Mouse (Mus musculus) heart, embryonic 15.5 days (tissue): Measurements from ENCODE around the gene Nanos1. TPM values are rescaled to one million over a fixed set of nuclear protein-coding genes. Genes with fewer than 3 reads are reported as not detected.

Experiments used
- ATAC-seq: fragments of 200-750 bp; cut with Nextera tagmentation; replicated peaks from 2 replicates; pipeline ENCODE4 v1.8.0; 2017; ENCODE audit warnings: low read depth, moderate TSS enrichment; ENCODE audit not compliant: insufficient number of reproducible peaks, insufficient read depth, low FRiP score
- H3K27ac ChIP-seq: fragments of 300-500 bp; sonication (generic); 2 replicates; pipeline ENCODE4 v1.5.1; 2015; ENCODE audit warnings: mild to moderate bottlenecking, inconsistent platforms
- H3K27me3 ChIP-seq: fragments of 300-500 bp; sonication (generic); 2 replicates; pipeline ENCODE4 v1.6.1; 2015; ENCODE audit warnings: inconsistent platforms
- H3K36me3 ChIP-seq: fragments of 300-500 bp; sonication (generic); 2 replicates; pipeline ENCODE4 v1.6.1; 2015; ENCODE audit warnings: mild to moderate bottlenecking, inconsistent platforms
- H3K4me1 ChIP-seq: fragments of 300-500 bp; sonication (generic); replicated peaks from 2 replicates; pipeline ENCODE4 v1.6.1; 2015; ENCODE audit warnings: inconsistent platforms
- H3K4me2 ChIP-seq: fragments of 300-500 bp; sonication (generic); 2 replicates; pipeline ENCODE4 v1.6.1; 2015; ENCODE audit warnings: inconsistent platforms, mild to moderate bottlenecking, moderate library complexity
- H3K4me3 ChIP-seq: fragments of 300-500 bp; sonication (generic); 2 replicates; pipeline ENCODE4 v1.5.1; 2015; ENCODE audit warnings: mild to moderate bottlenecking, inconsistent platforms
- H3K9ac ChIP-seq: fragments of 300-500 bp; sonication (generic); 2 replicates; pipeline ENCODE4 v1.6.1; 2015; ENCODE audit warnings: mild to moderate bottlenecking, inconsistent platforms
- H3K9me3 ChIP-seq: fragments of 300-500 bp; sonication (generic); replicated peaks from 2 replicates; pipeline ENCODE4 v1.6.1; 2016; ENCODE audit warnings: inconsistent platforms
- WGBS: fragments of 180-500 bp; shearing (Covaris S2); methylation state at CpG from one replicate; pipeline ENCODE4 v1.1.7; 2015; ENCODE audit warnings: mixed read lengths; 5-methylcytosine and 5-hydroxymethylcytosine counted together
- polyA plus RNA-seq: library from polyadenylated mRNA; unstranded; fragments of >200 nt; fragmentation: Nextera tagmentation; extraction: Ambion mirVana; gene quantifications from 2 replicates; pipeline ENCODE4 v1.2.1, GENCODE M21; 2015

Nanos1 gene
- 0.83 and 0.96 TPM in 2 replicates for polyA plus RNA-seq

DNA sequence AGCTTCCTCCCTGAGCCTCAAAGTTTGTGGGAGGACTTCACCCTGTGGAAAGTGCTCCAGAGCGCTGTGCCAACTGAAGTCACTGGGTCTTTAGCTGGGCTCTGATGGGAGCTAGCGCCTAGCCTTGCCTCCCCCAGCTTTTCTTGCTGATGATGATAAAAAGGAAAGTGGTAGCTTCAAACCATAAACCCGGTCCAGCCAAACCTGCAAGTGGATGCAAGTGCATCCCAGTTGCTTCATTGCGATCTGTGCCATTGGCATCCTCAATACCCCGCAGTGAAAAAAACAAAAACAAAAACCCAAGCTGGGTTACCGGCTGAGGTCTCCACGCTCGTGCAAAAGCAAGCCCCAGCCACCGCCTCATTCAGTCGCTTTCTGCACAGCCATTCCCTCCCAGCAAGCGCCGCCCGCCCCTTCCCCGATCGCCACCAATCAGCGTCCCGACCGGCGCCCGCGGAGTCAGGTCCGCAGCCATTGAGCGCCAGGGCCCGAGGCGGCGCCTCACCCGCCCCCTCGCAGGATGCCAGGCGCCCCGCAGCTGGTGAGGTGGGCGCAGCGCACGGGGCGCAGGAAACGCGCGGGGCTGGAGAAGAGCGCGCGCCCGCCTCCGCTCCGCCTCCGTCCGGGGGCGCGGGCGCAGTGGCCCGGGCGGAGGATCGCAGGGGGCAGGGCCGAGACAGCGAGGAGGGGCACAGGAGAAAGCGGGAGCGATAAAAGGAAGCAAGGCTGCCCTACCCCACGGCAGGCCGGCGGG lies at the start of gene Nanos1:
Gene Nanos1, plus strand, starts transcription at position 550 of the 754 bp plus-strand sequence.
- Histone ChIP-seq H3K4me2 (peak within 1 kb of the TSS; percentile 100), H3K4me1 (peaks cover 12% of the 10 kb centered on the region), H3K9ac (peak within 1 kb of the TSS; percentile 63), H3K9me3 (no peaks in the 10 kb centered on the region), H3K27ac (peak within 1 kb of the TSS; percentile 17), H3K4me3 (peak within 1 kb of the TSS; percentile 85), H3K27me3 (peaks cover 10% of the 10 kb centered on the region; the same call in 1 of the 2 replicates), H3K36me3 (peaks cover 10% of the 10 kb centered on the region; the same call in 1 of the 2 replicates)
- WGBS, result under 1% methylated on average over 53 of the region's 58 CpGs
- peak; percentile 94 for ATAC-seq

DNA sequence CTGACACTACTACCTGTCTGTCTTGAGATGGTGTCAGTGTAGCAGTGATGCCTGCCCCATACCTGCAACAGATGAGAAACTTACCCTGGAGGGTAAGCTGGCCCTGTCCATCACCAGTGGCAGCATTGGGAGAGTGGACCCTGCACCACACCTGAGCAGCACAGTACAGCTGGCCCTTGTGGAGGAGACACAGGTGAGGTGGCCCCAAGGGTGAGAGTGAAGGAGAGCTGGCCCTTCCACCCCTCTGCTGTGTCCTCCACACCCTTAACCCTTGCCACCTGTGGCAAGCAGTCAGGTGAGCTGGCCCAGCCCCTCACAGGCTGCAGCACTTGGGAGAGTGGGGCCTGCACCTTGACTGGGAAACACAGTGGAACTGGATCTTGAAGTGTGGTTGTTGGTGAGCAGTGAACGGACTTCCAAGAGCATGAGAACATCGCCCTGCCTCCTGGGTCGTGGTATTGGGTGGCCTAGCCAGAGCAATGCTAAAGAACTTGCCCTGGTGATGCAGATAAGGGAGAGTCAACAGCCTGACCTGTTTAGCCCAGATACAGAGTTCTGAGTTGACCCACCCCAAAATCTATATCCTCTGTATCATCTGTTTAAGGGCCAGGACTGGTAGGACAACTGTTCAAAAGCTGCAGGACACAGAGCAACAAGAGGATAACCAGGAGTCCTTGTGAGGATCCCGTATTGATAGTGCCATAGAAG lies 46.4 kb upstream of the Nanos1 start:
- no peak overlapping the region for H3K27ac ChIP-seq
- no peak overlapping the region for H3K9ac ChIP-seq
- no peak overlapping the region for H3K4me2 ChIP-seq
- no peak for ATAC-seq
- H3K9me3 ChIP-seq, result no peaks in the 10 kb centered on the region
- H3K4me3 ChIP-seq, result no peak overlapping the region
- no peaks in the 10 kb centered on the region for H3K36me3 ChIP-seq
- no peaks in the 10 kb centered on the region for H3K27me3 ChIP-seq
- no peaks in the 10 kb centered on the region for H3K4me1 ChIP-seq
- WGBS, result 77% methylated on average over 4 of the region's 4 CpGs

DNA sequence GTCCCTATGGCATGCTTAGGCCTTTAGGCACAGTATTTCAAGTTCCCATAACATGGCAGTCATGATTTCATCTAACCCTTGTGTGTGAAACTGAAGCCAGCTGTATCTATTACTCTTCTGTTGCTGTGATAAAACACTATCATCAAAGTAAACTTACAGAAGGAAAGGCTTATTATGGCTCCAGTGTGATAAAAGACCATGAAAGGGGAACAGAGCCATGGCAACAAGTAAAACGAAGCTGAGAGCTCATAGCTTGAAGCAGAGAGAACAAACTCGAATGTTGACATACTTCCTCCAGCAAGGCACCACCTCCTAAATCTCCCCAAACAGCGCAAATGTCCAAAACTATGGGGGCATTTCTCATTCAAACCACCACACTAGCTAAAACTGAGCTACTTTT lies 45.6 kb upstream of the Nanos1 start:
- Histone ChIP-seq H3K36me3 (no peaks in the 10 kb centered on the region), H3K9ac (no peak overlapping the region), H3K4me2 (no peak overlapping the region), H3K4me3 (no peak overlapping the region), H3K9me3 (no peaks in the 10 kb centered on the region), H3K27ac (no peak overlapping the region), H3K27me3 (no peaks in the 10 kb centered on the region), H3K4me1 (no peaks in the 10 kb centered on the region)
- no peak for ATAC-seq
- 40% methylated on average over 3 of the region's 3 CpGs for WGBS

DNA sequence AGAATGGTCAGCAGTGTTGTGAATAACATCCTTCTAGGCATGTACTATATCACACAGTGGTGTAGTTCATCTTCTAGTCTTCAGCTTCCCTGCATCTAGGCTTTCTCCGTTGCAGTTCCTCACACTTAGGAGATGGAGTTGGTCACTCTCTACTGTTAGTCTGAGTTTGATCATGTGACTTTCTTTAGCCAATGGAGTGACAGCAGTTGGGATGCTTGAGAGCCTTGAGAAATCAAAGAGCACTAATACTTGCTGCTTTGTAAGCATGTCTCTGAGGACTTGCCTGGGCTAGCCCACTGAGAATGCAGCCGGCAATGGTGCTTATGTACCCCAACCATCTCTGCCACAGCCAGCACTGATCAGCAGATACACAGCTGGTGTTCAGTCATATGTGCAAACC lies 43.2 kb upstream of the Nanos1 start:
- H3K4me1 ChIP-seq, result no peaks in the 10 kb centered on the region
- H3K27me3 ChIP-seq, result no peaks in the 10 kb centered on the region
- no peaks in the 10 kb centered on the region for H3K36me3 ChIP-seq
- no peak overlapping the region for H3K27ac ChIP-seq
- no peaks in the 10 kb centered on the region for H3K9me3 ChIP-seq
- no peak for ATAC-seq
- H3K9ac ChIP-seq, result no peak overlapping the region
- H3K4me2 ChIP-seq, result no peak overlapping the region
- H3K4me3 ChIP-seq, result no peak overlapping the region
- WGBS, result 71% methylated on average over 2 of the region's 2 CpGs

DNA sequence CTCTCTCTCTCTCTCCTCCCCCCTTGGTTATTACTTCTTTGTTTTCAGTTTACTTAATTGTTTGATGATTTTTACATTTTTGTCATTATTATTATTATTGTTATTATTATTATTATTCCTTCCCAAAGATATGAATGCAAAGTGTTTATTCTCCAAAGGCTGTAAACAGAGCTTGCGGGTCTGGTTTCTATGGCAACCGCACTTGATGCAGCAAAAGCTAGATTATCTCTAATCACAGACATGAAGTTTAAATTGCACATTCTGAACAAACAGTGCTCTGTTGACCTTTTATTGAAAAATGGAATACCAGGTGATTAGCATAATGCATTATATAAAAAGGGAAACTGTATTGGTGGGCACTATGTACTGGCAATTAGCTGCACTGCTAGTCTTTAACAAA lies 39.4 kb upstream of the Nanos1 start:
- Histone ChIP-seq H3K4me1 (no peaks in the 10 kb centered on the region), H3K27ac (no peak overlapping the region), H3K4me3 (no peak overlapping the region), H3K4me2 (no peak overlapping the region), H3K9ac (no peak overlapping the region), H3K27me3 (0 out of 2 replicates have a peak, but pooled peaks cover 6% of the 10 kb centered on the region), H3K9me3 (no peaks in the 10 kb centered on the region), H3K36me3 (no peaks in the 10 kb centered on the region)
- WGBS, result 94% methylated on average over 2 of the region's 2 CpGs
- no peak for ATAC-seq

DNA sequence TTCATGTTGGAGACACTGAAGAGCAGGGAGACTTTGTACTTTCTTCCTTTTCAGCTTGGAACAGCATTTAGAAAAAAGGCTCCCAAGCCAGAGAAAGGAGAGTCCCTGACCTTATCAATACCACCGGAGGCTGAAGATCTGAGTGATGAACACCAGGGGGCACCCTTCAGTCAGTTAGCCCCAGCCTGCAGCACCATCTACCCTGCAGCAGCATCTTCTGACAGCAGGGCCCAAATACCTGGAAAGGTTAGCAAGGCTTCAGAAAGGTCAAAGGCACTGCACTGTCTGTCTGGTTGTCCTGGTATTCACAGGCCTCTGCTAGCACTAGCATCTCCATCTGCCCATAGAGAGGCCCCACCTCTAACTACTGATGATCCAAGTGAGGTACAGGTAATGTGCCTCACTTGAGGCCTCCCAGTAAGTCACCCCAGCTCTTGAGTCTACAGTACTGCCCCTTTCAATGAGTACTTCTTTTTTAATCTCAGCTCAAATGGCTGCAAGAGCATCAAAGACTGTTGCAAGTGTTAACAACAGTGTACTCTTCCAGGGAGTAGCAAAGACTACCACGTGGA lies 25.4 kb upstream of the Nanos1 start:
- WGBS, result 48% methylated on average over 2 of the region's 2 CpGs

DNA sequence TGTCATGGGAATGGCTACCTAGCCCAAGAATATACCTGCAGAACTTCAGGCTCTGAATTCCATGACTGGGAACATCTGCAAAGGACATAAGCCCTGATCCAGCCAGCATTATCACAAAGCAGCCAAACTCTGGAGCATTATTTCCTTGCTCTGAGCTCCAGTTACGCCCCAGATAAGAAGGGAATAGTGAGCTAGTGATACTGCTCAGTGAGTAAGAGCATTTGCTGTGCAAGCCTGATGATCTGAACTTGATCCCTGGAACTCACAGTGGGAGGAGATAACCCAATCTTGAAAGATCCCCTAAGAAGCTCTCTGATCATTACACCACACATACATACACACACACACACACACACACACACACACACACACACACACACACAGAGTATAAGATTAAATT lies 24.5 kb upstream of the Nanos1 start:
- H3K4me2 ChIP-seq, result no peak overlapping the region
- H3K4me1 ChIP-seq, result no peaks in the 10 kb centered on the region
- H3K9ac ChIP-seq, result no peak overlapping the region
- H3K27me3 ChIP-seq, result no peaks in the 10 kb centered on the region
- H3K9me3 ChIP-seq, result no peaks in the 10 kb centered on the region
- H3K36me3 ChIP-seq, result no peaks in the 10 kb centered on the region
- 27% methylated on average over 1 of the region's 1 CpGs for WGBS
- H3K27ac ChIP-seq, result no peak overlapping the region
- no peak overlapping the region for H3K4me3 ChIP-seq
- ATAC-seq, result no peak

More for the DNA sequence above, 25.4 kb upstream of the Nanos1 start:
- H3K9ac ChIP-seq, result no peak overlapping the region
- no peaks in the 10 kb centered on the region for H3K36me3 ChIP-seq
- H3K4me1 ChIP-seq, result no peaks in the 10 kb centered on the region
- ATAC-seq, result no peak
- no peak overlapping the region for H3K27ac ChIP-seq
- H3K4me3 ChIP-seq, result no peak overlapping the region
- no peaks in the 10 kb centered on the region for H3K9me3 ChIP-seq
- H3K27me3 ChIP-seq, result no peaks in the 10 kb centered on the region
- H3K4me2 ChIP-seq, result no peak overlapping the region

DNA sequence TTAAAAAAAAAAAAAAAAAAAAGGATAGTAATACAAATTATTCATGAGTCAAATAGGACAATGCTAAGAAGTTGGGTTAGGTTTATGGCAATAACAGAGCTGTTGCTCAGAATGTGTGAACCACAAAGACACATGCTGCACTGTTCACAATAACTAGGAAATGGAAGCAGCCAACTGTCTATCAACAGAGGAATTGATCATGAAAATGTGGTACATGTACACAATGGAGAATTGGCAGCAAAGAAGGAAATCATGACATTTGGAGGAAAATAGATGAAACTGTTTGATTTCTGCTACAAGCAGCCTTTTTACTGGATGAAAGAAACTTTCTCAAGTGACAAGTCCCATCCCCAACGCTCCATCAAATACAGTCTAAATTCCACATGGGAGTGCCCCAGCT lies 23.8 kb upstream of the Nanos1 start:
- H3K9me3 ChIP-seq, result no peaks in the 10 kb centered on the region
- no peak overlapping the region for H3K4me3 ChIP-seq
- no peaks in the 10 kb centered on the region for H3K36me3 ChIP-seq
- H3K9ac ChIP-seq, result no peak overlapping the region
- no peaks in the 10 kb centered on the region for H3K4me1 ChIP-seq
- no peak overlapping the region for H3K4me2 ChIP-seq
- 73% methylated on average over 1 of the region's 1 CpGs for WGBS
- no peak for ATAC-seq
- no peaks in the 10 kb centered on the region for H3K27me3 ChIP-seq
- no peak overlapping the region for H3K27ac ChIP-seq

DNA sequence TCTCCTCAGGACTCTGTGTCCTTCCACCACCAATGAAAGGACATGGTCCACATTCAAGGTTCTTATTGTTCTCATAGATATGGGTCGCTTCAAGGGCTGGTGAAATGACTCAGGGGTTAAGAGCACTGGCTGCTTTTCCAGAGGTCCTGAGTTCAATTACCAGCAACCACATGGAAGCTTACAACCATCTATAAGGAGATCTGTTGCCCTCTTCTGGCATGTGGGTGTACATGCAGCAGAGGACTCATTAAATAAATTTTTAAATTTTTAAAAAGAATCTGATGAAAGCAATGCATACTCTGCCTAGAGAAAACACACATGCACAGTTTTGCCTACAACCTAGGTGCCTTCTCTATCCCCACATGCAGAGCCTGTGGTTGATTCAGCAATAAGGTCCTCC lies 15.2 kb upstream of the Nanos1 start:
- no peaks in the 10 kb centered on the region for H3K4me1 ChIP-seq
- no peak overlapping the region for H3K4me3 ChIP-seq
- ATAC-seq, result no peak

DNA sequence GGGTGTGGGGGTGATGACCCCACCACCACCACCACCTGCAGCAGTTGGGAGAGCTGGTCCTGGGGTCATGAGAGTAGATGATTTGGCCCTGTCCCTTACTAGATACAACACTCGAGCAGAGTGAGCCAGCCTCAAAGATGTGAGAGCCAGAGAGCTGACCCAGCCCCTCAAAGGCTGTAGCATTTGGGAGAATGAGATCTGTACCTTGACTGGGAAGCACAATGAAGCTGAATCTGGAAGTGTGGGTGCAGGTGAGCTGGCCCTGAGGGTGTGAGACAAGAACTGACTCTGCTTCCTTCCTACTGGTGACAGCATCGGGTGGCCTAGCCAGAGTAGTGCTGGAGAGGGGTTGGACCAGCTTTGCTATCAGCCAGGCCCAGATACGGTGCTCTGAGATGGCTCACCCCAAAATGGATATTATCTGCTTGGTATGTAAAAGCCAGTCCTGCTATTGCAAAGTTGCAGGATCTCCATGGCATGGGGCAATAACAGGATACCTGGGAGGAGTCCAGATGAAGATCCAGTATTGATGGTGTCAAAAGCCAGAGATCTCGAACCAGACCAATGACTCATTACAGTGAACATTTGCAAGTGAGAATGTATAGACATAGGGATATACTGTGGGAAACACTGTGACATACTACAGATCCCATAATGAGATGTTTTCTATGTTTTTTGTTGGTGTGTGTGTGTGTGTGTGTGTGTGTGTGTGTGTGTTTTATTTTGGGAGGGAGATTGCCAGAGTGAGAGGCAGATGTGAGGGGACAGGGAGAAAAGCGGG lies 11.8 kb upstream of the Nanos1 start:
- 61% methylated on average over 5 of the region's 5 CpGs for WGBS
- H3K27me3 ChIP-seq, result no peaks in the 10 kb centered on the region
- no peaks in the 10 kb centered on the region for H3K4me1 ChIP-seq
- H3K4me3 ChIP-seq, result no peak overlapping the region
- H3K36me3 ChIP-seq, result no peaks in the 10 kb centered on the region
- ATAC-seq, result no peak
- H3K4me2 ChIP-seq, result no peak overlapping the region
- no peak overlapping the region for H3K9ac ChIP-seq
- no peak overlapping the region for H3K27ac ChIP-seq
- H3K9me3 ChIP-seq, result no peaks in the 10 kb centered on the region

More for the DNA sequence above, 15.2 kb upstream of the Nanos1 start:
- Histone ChIP-seq H3K36me3 (no peaks in the 10 kb centered on the region), H3K9me3 (no peaks in the 10 kb centered on the region), H3K9ac (no peak overlapping the region), H3K27me3 (no peaks in the 10 kb centered on the region), H3K4me2 (no peak overlapping the region), H3K27ac (no peak overlapping the region)
- 50% methylated on average over 1 of the region's 1 CpGs for WGBS

DNA sequence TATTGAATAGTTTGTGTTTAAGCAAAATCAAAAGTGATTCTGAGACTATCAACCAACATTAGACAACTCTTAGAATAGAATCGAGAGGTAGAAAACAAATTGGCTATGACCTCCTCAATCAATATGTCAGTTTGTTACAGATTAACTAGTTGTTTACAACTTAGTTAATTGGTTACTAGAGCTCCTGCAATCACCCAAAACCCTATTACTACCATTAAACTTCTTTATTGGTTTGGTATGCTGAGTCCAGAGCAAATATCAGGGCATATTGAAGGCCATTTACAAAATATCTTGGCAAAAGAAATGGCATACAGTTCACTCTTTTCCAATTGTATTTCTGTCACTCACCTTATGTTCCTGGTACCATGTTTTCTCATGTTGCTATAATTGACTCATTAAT lies 8.0 kb upstream of the Nanos1 start:
- no peaks in the 10 kb centered on the region for H3K36me3 ChIP-seq
- H3K4me3 ChIP-seq, result no peak overlapping the region
- no peak for ATAC-seq
- no peak overlapping the region for H3K27ac ChIP-seq
- no peaks in the 10 kb centered on the region for H3K27me3 ChIP-seq
- no peak overlapping the region for H3K9ac ChIP-seq
- no peaks in the 10 kb centered on the region for H3K4me1 ChIP-seq
- 80% methylated on average over 1 of the region's 1 CpGs for WGBS
- H3K9me3 ChIP-seq, result no peaks in the 10 kb centered on the region
- no peak overlapping the region for H3K4me2 ChIP-seq
